Mouse (Mus musculus) testis, postnatal 14 days (tissue): Measurements from ENCODE around the gene Ube2l3.
A peak's percentile ranks its signal among the peaks of the same experiment; 100 is the strongest.
"Not testable (repeated sequence)": the region's sequence is repeated elsewhere in the genome, so short reads cannot be mapped to it uniquely, and the experiment has no call there.

Experiments
- DNase-seq: peaks from one replicate; pipeline ENCODE4 v3.0.0; 2021; ENCODE audit warnings: low spot score

The Ube2l3 gene

GRCm38 (mm10) chr16:17208389-17209361 is 6.2 kb upstream of the Ube2l3 start, which contains the start of gene Rimbp3:
Gene Rimbp3 (plus strand): TSS chr16:17208603.
- DNase-seq, result peak; percentile 83

- no peak for DNase-seq
These were observed 2.5 kb upstream of the Ube2l3 start for GRCm38 (mm10) chr16:17204990-17205389.

GRCm38 (mm10) chr16:17201977-17202376 is 472 bp downstream of the Ube2l3 start:
- DNase-seq, result no peak

- peak; percentile 91 for DNase-seq
These were observed 1.3 kb downstream of the Ube2l3 start for GRCm38 (mm10) chr16:17200953-17201707.

GRCm38 (mm10) chr16:17200121-17200952 is 2.1 kb downstream of the Ube2l3 start:
- DNase-seq, result no peak

GRCm38 (mm10) chr16:17193823-17194222 is 8.6 kb downstream of the Ube2l3 start:
- no peak for DNase-seq

- DNase-seq, result no peak
These were observed 17.0 kb downstream of the Ube2l3 start for GRCm38 (mm10) chr16:17185475-17185874.

GRCm38 (mm10) chr16:17183003-17183402 is 19.4 kb downstream of the Ube2l3 start:
- DNase-seq, result no peak

GRCm38 (mm10) chr16:17182136-17182535 is 20.3 kb downstream of the Ube2l3 start:
- DNase-seq, result no peak

GRCm38 (mm10) chr16:17181382-17181781 is 21.1 kb downstream of the Ube2l3 start:
- DNase-seq, result no peak

- DNase-seq, result no peak
These were observed 22.7 kb downstream of the Ube2l3 start for GRCm38 (mm10) chr16:17179706-17180105.

- DNase-seq, result no peak
These were observed 24.8 kb downstream of the Ube2l3 start for GRCm38 (mm10) chr16:17177623-17178170.

- DNase-seq, result no peak
These were observed 26.7 kb downstream of the Ube2l3 start for GRCm38 (mm10) chr16:17175765-17176164.

- DNase-seq, result no peak
These were observed 34.4 kb downstream of the Ube2l3 start for GRCm38 (mm10) chr16:17168049-17168448.

GRCm38 (mm10) chr16:17167179-17167578 is 35.3 kb downstream of the Ube2l3 start:
- no peak for DNase-seq

GRCm38 (mm10) chr16:17165478-17165877 is 37.0 kb downstream of the Ube2l3 start:
- DNase-seq, result not testable (repeated sequence)

GRCm38 (mm10) chr16:17154346-17154745 is 48.1 kb downstream of the Ube2l3 start:
- no peak for DNase-seq

GRCm38 (mm10) chr16:17151874-17152273 is 50.6 kb downstream of the Ube2l3 start:
- no peak for DNase-seq

- DNase-seq, result no peak
These were observed 51.8 kb downstream of the Ube2l3 start for GRCm38 (mm10) chr16:17150520-17151258.

GRCm38 (mm10) chr16:17148084-17148483 is 54.4 kb downstream of the Ube2l3 start:
- peak; percentile 34 for DNase-seq

GRCm38 (mm10) chr16:17147391-17147929 is 55.0 kb downstream of the Ube2l3 start:
- peak; percentile 66 for DNase-seq
